In the genomic region with DNA sequence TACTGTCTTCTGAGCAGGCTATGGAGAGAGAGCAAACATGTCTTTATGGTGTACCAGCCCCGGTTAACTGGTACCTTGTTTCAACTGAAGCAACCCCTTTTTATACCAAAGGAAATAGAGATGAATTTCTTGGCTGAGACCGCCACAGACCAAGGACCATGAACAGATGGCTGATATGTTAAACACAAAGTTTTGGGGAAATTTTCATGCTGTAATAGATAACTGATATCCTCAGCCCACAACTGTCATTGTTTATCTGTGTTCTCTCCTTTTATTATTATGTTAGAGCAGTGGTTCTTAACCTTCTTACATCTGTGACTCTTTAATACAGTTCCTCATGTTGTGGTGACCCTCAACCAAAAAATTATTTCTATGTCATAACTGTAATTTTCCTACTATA, we compare ENCODE assay signal across 22 mouse cellular contexts. TPM values are rescaled to one million over a fixed set of nuclear protein-coding genes. Genes with fewer than 3 reads are reported as not detected.
A peak's percentile ranks its signal among the peaks of the same experiment; 100 is the strongest.
DNase-seq lines count a peak whose midpoint lies in the region; ATAC-seq and TF ChIP-seq lines count a peak whose summit lies in the region.
"Had no signal": no experiment of that assay in that cellular context is flagged by ENCODE, and none has a peak within 500 bp of the region (broad histone marks: within the 10 kb centered on the region; RNA-seq: fewer than 3 reads in every experiment).

No protein-coding gene starts in this region.

- no peak for TF ChIP-seq RAD21 in MEL (IDR thresholded peaks at IDR 0.05; ENCODE audit: low read depth, low read length)

- peak; percentile 96 to 98 for TF ChIP-seq EP300 in MEL (IDR thresholded peaks at IDR 0.05; ENCODE audit: low read depth in 1 of 2, low read length in 2 of 2)
- TF ChIP-seq EP300 in liver, postnatal 0 days (IDR thresholded peaks at IDR 0.05; ENCODE audit: low read depth) = peak; percentile 87

- no peak for TF ChIP-seq CTCF in MEL (IDR thresholded peaks at IDR 0.05 in 2 of 3, conservative IDR thresholded peaks at IDR 0.05 in 1 of 3; ENCODE audit: control insufficient read depth in 1 of 3, insufficient read depth in 1 of 3, low read depth in 2 of 3, low read length in 3 of 3, poor library complexity in 1 of 3, severe bottlenecking in 1 of 3)
- no peak for TF ChIP-seq CTCF in liver, postnatal 0 days (IDR thresholded peaks at IDR 0.05; ENCODE audit: low read depth)

- peak overlapping the region; percentile 52 for H3K9ac ChIP-seq in MEL (ENCODE audit: control insufficient read depth, low read depth, low read length, poor library complexity, severe bottlenecking)
- H3K9ac ChIP-seq in liver, embryonic 13.5 days = no peak overlapping the region
- H3K9ac ChIP-seq in liver, postnatal 0 days (replicated peaks) = no peak overlapping the region
- H3K9ac ChIP-seq: embryonic facial prominence, embryonic 15.5 days; heart, embryonic 13.5 days; hindbrain, embryonic 15.5 days had no signal

- peak; percentile 49 for ATAC-seq in common myeloid progenitor, adult 5-6 weeks (replicated peaks; ENCODE audit: low read depth, poor library complexity, severe bottlenecking)
- peak; percentile 80 for ATAC-seq in liver, embryonic 13.5 days (ENCODE audit: low read depth)
- ATAC-seq in liver, postnatal 0 days = peak; percentile 30; the same call in 1 of the 2 replicates
- ATAC-seq: forebrain, embryonic 14.5 days had no signal

- DNase-seq in MEL (ENCODE audit: low read depth, low spot score) = peak; percentile 79
- no peak for DNase-seq in liver, embryonic 13.5 days
- DNase-seq in liver, postnatal 0 days = no peak
- DNase-seq in right cerebral cortex, postnatal 4 days = no peak
- DNase-seq in cerebellum, adult 11 months = no peak
- DNase-seq in adrenal gland, postnatal 4 days (ENCODE audit: low spot score in 2 of 2) = no peak
- DNase-seq: adrenal gland, adult 8-10 months; adrenal gland, postnatal 36 days; cerebellum, adult 11-12 months; cerebellum, adult 9-11 months; embryo, embryonic 11 days; gastrocnemius, postnatal 14 days; heart, adult 2 months; heart, postnatal 36 days had no signal

- TF ChIP-seq POLR2A in MEL (IDR thresholded peaks at IDR 0.05; ENCODE audit: control insufficient read depth in 1 of 2, insufficient read depth in 1 of 2, low read depth in 1 of 2, low read length in 2 of 2, poor library complexity in 1 of 2) = no peak

- H3K4me1 ChIP-seq in MEL (ENCODE audit: control insufficient read depth in 1 of 2, insufficient read depth in 2 of 2, low read length in 2 of 2) = peaks cover 39 to 53% of the 10 kb centered on the region in 2 experiments
- H3K4me1 ChIP-seq in liver, embryonic 13.5 days (replicated peaks) = peaks cover 36% of the 10 kb centered on the region
- H3K4me1 ChIP-seq in liver, postnatal 0 days (ENCODE audit: insufficient read depth) = peaks cover 10% of the 10 kb centered on the region

- peak overlapping the region; percentile 98 for H3K27ac ChIP-seq in MEL (ENCODE audit: control insufficient read depth, low read depth, low read length)
- peak overlapping the region; percentile 63; the same call in 1 of the 2 replicates for H3K27ac ChIP-seq in liver, embryonic 13.5 days
- H3K27ac ChIP-seq in liver, postnatal 0 days (ENCODE audit: low read depth) = 0 out of 2 replicates have a peak overlapping the region, but pooled peaks have one; percentile 2
- H3K27ac ChIP-seq: embryonic facial prominence, embryonic 15.5 days; forebrain, embryonic 10.5 days; heart, adult 2 months; heart, embryonic 13.5 days; hindbrain, embryonic 15.5 days had no signal

- H3K9me3 ChIP-seq in MEL (replicated peaks; ENCODE audit: insufficient read depth, low read length) = no peaks in the 10 kb centered on the region
- H3K9me3 ChIP-seq in liver, embryonic 13.5 days (replicated peaks) = no peaks in the 10 kb centered on the region
- no peaks in the 10 kb centered on the region for H3K9me3 ChIP-seq in liver, postnatal 0 days (ENCODE audit: low read length)
- H3K9me3 ChIP-seq: embryonic facial prominence, embryonic 15.5 days; forebrain, embryonic 10.5 days; heart, embryonic 13.5 days; hindbrain, embryonic 15.5 days had no signal

- peak overlapping the region in 1 of 2 experiments; percentile 26; a peak in 2 of 4 replicates for H3K4me3 ChIP-seq in MEL (ENCODE audit: control insufficient read depth in 1 of 2, insufficient read depth in 1 of 2, low read depth in 2 of 2, low read length in 2 of 2)
- H3K4me3 ChIP-seq in liver, embryonic 13.5 days (replicated peaks) = no peak overlapping the region
- no peak overlapping the region for H3K4me3 ChIP-seq in liver, postnatal 0 days (ENCODE audit: low read depth, low read length)
- H3K4me3 ChIP-seq: embryonic facial prominence, embryonic 15.5 days; erythroblast, embryonic 14.5 days; forebrain, embryonic 10.5 days; heart, adult 2 months; heart, embryonic 13.5 days; hindbrain, embryonic 15.5 days had no signal

- H3K4me2 ChIP-seq in liver, embryonic 13.5 days = peak overlapping the region; percentile 26; the same call in 1 of the 2 replicates
- H3K4me2 ChIP-seq in liver, postnatal 0 days (ENCODE audit: low read depth, low read length) = no peak overlapping the region
- H3K4me2 ChIP-seq: embryonic facial prominence, embryonic 15.5 days; heart, embryonic 13.5 days; hindbrain, embryonic 15.5 days had no signal

- H3K79me2 ChIP-seq in MEL (ENCODE audit: control insufficient read depth, insufficient read depth, low read length, poor library complexity) = no peaks in the 10 kb centered on the region

- peaks cover 0 to 56% of the 10 kb centered on the region in 2 experiments; a peak in 2 of 4 replicates for H3K36me3 ChIP-seq in MEL (ENCODE audit: control insufficient read depth in 1 of 2, insufficient read depth in 2 of 2, low read length in 2 of 2)
- H3K36me3 ChIP-seq in liver, embryonic 13.5 days = no peaks in the 10 kb centered on the region
- no peaks in the 10 kb centered on the region for H3K36me3 ChIP-seq in liver, postnatal 0 days (replicated peaks; ENCODE audit: insufficient read depth, low read length)
- H3K36me3 ChIP-seq: embryonic facial prominence, embryonic 15.5 days; forebrain, embryonic 10.5 days; heart, embryonic 13.5 days; hindbrain, embryonic 15.5 days had no signal

- H3K27me3 ChIP-seq in MEL (ENCODE audit: control insufficient read depth in 1 of 2, insufficient read depth in 2 of 2, low read length in 2 of 2) = no peaks in the 10 kb centered on the region
- H3K27me3 ChIP-seq in liver, embryonic 13.5 days = no peaks in the 10 kb centered on the region
- H3K27me3 ChIP-seq in liver, postnatal 0 days (ENCODE audit: insufficient read depth, low read length) = no peaks in the 10 kb centered on the region
- H3K27me3 ChIP-seq: CH12.LX; embryonic facial prominence, embryonic 15.5 days; heart, embryonic 13.5 days; hindbrain, embryonic 15.5 days had no signal

- 17% methylated on average over 2 of the region's 2 CpGs for WGBS in liver, embryonic 13.5 days (ENCODE audit: insufficient replicate concordance)
- WGBS in liver, postnatal 0 days (ENCODE audit: insufficient replicate concordance) = 52% methylated on average over 2 of the region's 2 CpGs

TF ChIP-seq in MEL, 35 proteins besides CTCF, POLR2A, EP300 and RAD21 (continues in another document):
- no peak for TF ChIP-seq POLR2AphosphoS5 (IDR thresholded peaks at IDR 0.05; ENCODE audit: borderline replicate concordance, low read depth, low read length)
- no peak for TF ChIP-seq CHD2 (IDR thresholded peaks at IDR 0.05; ENCODE audit: low read length)
- TF ChIP-seq TAL1 (IDR thresholded peaks at IDR 0.05; ENCODE audit: low read length) = peak; percentile 77
- TF ChIP-seq E2F4 (IDR thresholded peaks at IDR 0.05; ENCODE audit: borderline replicate concordance, low read depth, low read length) = no peak
- TF ChIP-seq TCF12 (IDR thresholded peaks at IDR 0.05; ENCODE audit: low read depth, low read length) = peak; percentile 97
- TF ChIP-seq ZC3H11A (IDR thresholded peaks at IDR 0.05; ENCODE audit: low read depth, low read length) = no peak
- TF ChIP-seq MYC (IDR thresholded peaks at IDR 0.05; ENCODE audit: low read depth, low read length) = peak; percentile 42; the same call in 1 of the 2 replicates
- TF ChIP-seq ETS1 (IDR thresholded peaks at IDR 0.05; ENCODE audit: low read depth, low read length) = peak; percentile 91
- TF ChIP-seq MAZ (IDR thresholded peaks at IDR 0.05; ENCODE audit: low read depth, low read length) = no peak
- no peak for TF ChIP-seq ZKSCAN1 (IDR thresholded peaks at IDR 0.05; ENCODE audit: low read depth, low read length)
- TF ChIP-seq BHLHE40 (IDR thresholded peaks at IDR 0.05; ENCODE audit: borderline replicate concordance, low read depth, low read length) = 0 out of 2 replicates have a peak, but pooled peaks have one; percentile 20
- no peak for TF ChIP-seq TBP (IDR thresholded peaks at IDR 0.05; ENCODE audit: low read depth, low read length)
- peak; percentile 64; the same call in 1 of the 2 replicates for TF ChIP-seq MAFK (IDR thresholded peaks at IDR 0.05; ENCODE audit: borderline replicate concordance, low read depth, low read length)
- no peak for TF ChIP-seq MAX (IDR thresholded peaks at IDR 0.05; ENCODE audit: low read length)
- no peak for TF ChIP-seq USF1 (IDR thresholded peaks at IDR 0.05; ENCODE audit: low read depth, low read length)
- TF ChIP-seq MXI1 (IDR thresholded peaks at IDR 0.05; ENCODE audit: low read depth, low read length) = no peak; the same call in 1 of the 2 replicates
- TF ChIP-seq KAT2A (conservative IDR thresholded peaks at IDR 0.05; ENCODE audit: low read depth, low read length) = no peak
- no peak for TF ChIP-seq UBTF (IDR thresholded peaks at IDR 0.05; ENCODE audit: borderline replicate concordance, insufficient read depth, low read depth, low read length)
- no peak for TF ChIP-seq ZMIZ1 (IDR thresholded peaks at IDR 0.05; ENCODE audit: low read depth, low read length)
- peak; percentile 80 for TF ChIP-seq RCOR1 (IDR thresholded peaks at IDR 0.05; ENCODE audit: low read depth, low read length)
- TF ChIP-seq ELF1 (IDR thresholded peaks at IDR 0.05; ENCODE audit: low read depth, low read length) = no peak
- no peak for TF ChIP-seq CHD1 (IDR thresholded peaks at IDR 0.05; ENCODE audit: low read depth, low read length)
- TF ChIP-seq ZNF384 (IDR thresholded peaks at IDR 0.05; ENCODE audit: low read depth, low read length) = no peak
- no peak for TF ChIP-seq SMC3 (IDR thresholded peaks at IDR 0.05; ENCODE audit: low read depth, low read length)
- TF ChIP-seq HCFC1 (IDR thresholded peaks at IDR 0.05; ENCODE audit: low read depth, low read length) = 0 out of 2 replicates have a peak, but pooled peaks have one; percentile 12

RNA-seq across cellular contexts. Expression of gene Cep85l, which starts 46.8 kb away (rescaled TPM):
- 2.1 and 2.2 TPM in 2 replicates for total RNA-seq in MEL (2012; rRNA removed)
- 10 to 100 TPM in 1 of 2 experiments, 1 to 10 TPM in 1; 3.0 to 43.1 TPM for polyA plus RNA-seq in MEL (2012; ENCODE audit: insufficient read depth in 1 of 2, insufficient read length in 2 of 2, low read depth in 1 of 2, low replicate concordance in 2 of 2, missing spikeins in 1 of 2)
- total RNA-seq in common myeloid progenitor, adult 5-6 weeks (2017) = 24.1 and 30.8 TPM in 2 replicates
- polyA plus RNA-seq in liver, embryonic 13.5 days (2015; fragmentation: Nextera tagmentation; extraction: Ambion mirVana) = 1.1 and 1.3 TPM in 2 replicates
- polyA plus RNA-seq in liver, postnatal 0 days (2015; fragmentation: Nextera tagmentation; extraction: Ambion mirVana) = 2.5 and 5.4 TPM in 2 replicates
- 10 to 100 TPM; 17.5 to 17.7 TPM for total RNA-seq in adrenal gland, postnatal 4 days (2021)

Comparison
In these comparisons a context has a peak if more than half of its experiments do, and no peak if none do; other contexts are left out.
1. H3K27ac ChIP-seq: peak in every context shown above with its lines; median percentile 98 in MEL; 63 in liver, embryonic 13.5 days; 2 in liver, postnatal 0 days.
2. ATAC-seq: peak in every context shown above with its lines; median percentile 80 in liver, embryonic 13.5 days; 49 in common myeloid progenitor, adult 5-6 weeks; 30 in liver, postnatal 0 days.